Mouse (Mus musculus): ENCODE measurements around the gene Tymp. TPM values are rescaled to one million over a fixed set of nuclear protein-coding genes. Genes with fewer than 3 reads are reported as not detected.

Gene Tymp
- polyA plus RNA-seq, 1 experiment from 2014 or later, result 1.0 TPM

GRCm38 (mm10) chr15:89373762-89374248 is 3.0 kb downstream of the Tymp start, which contains the start of gene Sco2:
Sco2 (minus strand) TSS chr15:89373846.
- peak within 1 kb of the TSS; percentile 90 for H3K4me2 ChIP-seq
- no peaks in the 10 kb centered on the region for H3K9me3 ChIP-seq
- H3K4me1 ChIP-seq, result peaks cover 36% of the 10 kb centered on the region
- ATAC-seq (ENCODE audit: extremely low read depth, insufficient number of reproducible peaks, low FRiP score, low TSS enrichment), result peak; percentile 47
- H3K36me3 ChIP-seq, result peaks cover 41% of the 10 kb centered on the region
- H3K27me3 ChIP-seq (replicated peaks), result peaks cover 35% of the 10 kb centered on the region
- WGBS, result under 1% methylated on average over 42 of the region's 42 CpGs
- peak within 1 kb of the TSS; percentile 75 for H3K4me3 ChIP-seq
- peak within 1 kb of the TSS; percentile 94 for H3K27ac ChIP-seq (replicated peaks)
- peak within 1 kb of the TSS; percentile 88 for H3K9ac ChIP-seq

GRCm38 (mm10) chr15:89373027-89373761 is 3.6 kb downstream of the Tymp start:
- peak overlapping the region; percentile 90 for H3K4me2 ChIP-seq
- no peaks in the 10 kb centered on the region for H3K9me3 ChIP-seq

GRCm38 (mm10) chr15:89372536-89372935 is 4.3 kb downstream of the Tymp start:
- WGBS, result 78% methylated on average over 7 of the region's 7 CpGs

More at GRCm38 (mm10) chr15:89373027-89373761, 3.6 kb downstream of the Tymp start:
- Histone ChIP-seq H3K27me3 (replicated peaks) (peaks cover 29% of the 10 kb centered on the region), H3K27ac (replicated peaks) (peak overlapping the region; percentile 94), H3K4me1 (peaks cover 30% of the 10 kb centered on the region), H3K4me3 (peak overlapping the region; percentile 75), H3K9ac (peak overlapping the region; percentile 88), H3K36me3 (peaks cover 47% of the 10 kb centered on the region)
- peak; percentile 68 for ATAC-seq (ENCODE audit: extremely low read depth, insufficient number of reproducible peaks, low FRiP score, low TSS enrichment)
- 2% methylated on average over 35 of the region's 35 CpGs for WGBS

GRCm38 (mm10) chr15:89372068-89372467 is 4.8 kb downstream of the Tymp start:
- WGBS, result 88% methylated on average over 13 of the region's 13 CpGs
- Histone ChIP-seq H3K9ac (peak overlapping the region; percentile 11; the same call in 1 of the 2 replicates), H3K4me3 (no peak overlapping the region)

More at GRCm38 (mm10) chr15:89372536-89372935, 4.3 kb downstream of the Tymp start:
- peaks cover 22% of the 10 kb centered on the region for H3K27me3 ChIP-seq (replicated peaks)
- H3K4me2 ChIP-seq, result peak overlapping the region; percentile 90
- peak overlapping the region; percentile 88 for H3K9ac ChIP-seq
- ATAC-seq (ENCODE audit: extremely low read depth, insufficient number of reproducible peaks, low FRiP score, low TSS enrichment), result no peak
- H3K36me3 ChIP-seq, result peaks cover 53% of the 10 kb centered on the region
- peak overlapping the region; percentile 94 for H3K27ac ChIP-seq (replicated peaks)
- no peaks in the 10 kb centered on the region for H3K9me3 ChIP-seq
- H3K4me1 ChIP-seq, result peaks cover 24% of the 10 kb centered on the region
- H3K4me3 ChIP-seq, result peak overlapping the region; percentile 75

GRCm38 (mm10) chr15:89365141-89365551 is 11.7 kb downstream of the Tymp start:
- WGBS, result 92% methylated on average over 4 of the region's 4 CpGs
- Histone ChIP-seq H3K9ac (no peak overlapping the region), H3K4me1 (no peaks in the 10 kb centered on the region), H3K4me2 (no peak overlapping the region), H3K36me3 (peaks cover 99% of the 10 kb centered on the region), H3K4me3 (no peak overlapping the region), H3K27ac (replicated peaks) (no peak overlapping the region), H3K9me3 (no peaks in the 10 kb centered on the region), H3K27me3 (replicated peaks) (no peaks in the 10 kb centered on the region)
- ATAC-seq (ENCODE audit: extremely low read depth, insufficient number of reproducible peaks, low FRiP score, low TSS enrichment), result no peak

More at GRCm38 (mm10) chr15:89372068-89372467, 4.8 kb downstream of the Tymp start:
- Histone ChIP-seq H3K27ac (replicated peaks) (no peak overlapping the region), H3K9me3 (no peaks in the 10 kb centered on the region), H3K36me3 (peaks cover 58% of the 10 kb centered on the region), H3K4me2 (no peak overlapping the region), H3K27me3 (replicated peaks) (peaks cover 17% of the 10 kb centered on the region), H3K4me1 (peaks cover 20% of the 10 kb centered on the region)
- ATAC-seq (ENCODE audit: extremely low read depth, insufficient number of reproducible peaks, low FRiP score, low TSS enrichment), result no peak

- Histone ChIP-seq H3K36me3 (peaks cover 86% of the 10 kb centered on the region), H3K27ac (replicated peaks) (no peak overlapping the region), H3K9me3 (no peaks in the 10 kb centered on the region), H3K4me3 (no peak overlapping the region), H3K4me2 (no peak overlapping the region), H3K4me1 (peaks cover 16% of the 10 kb centered on the region), H3K9ac (no peak overlapping the region), H3K27me3 (replicated peaks) (no peaks in the 10 kb centered on the region)
- ATAC-seq (ENCODE audit: extremely low read depth, insufficient number of reproducible peaks, low FRiP score, low TSS enrichment), result no peak
- 84% methylated on average over 7 of the region's 7 CpGs for WGBS
Measured at GRCm38 (mm10) chr15:89363051-89363450, 13.8 kb downstream of the Tymp start.

GRCm38 (mm10) chr15:89358784-89359183 is 18.1 kb downstream of the Tymp start:
- H3K4me1 ChIP-seq, result peaks cover 45% of the 10 kb centered on the region
- H3K27me3 ChIP-seq (replicated peaks), result no peaks in the 10 kb centered on the region
- ATAC-seq (ENCODE audit: extremely low read depth, insufficient number of reproducible peaks, low FRiP score, low TSS enrichment), result no peak
- 59% methylated on average over 3 of the region's 3 CpGs for WGBS
- peaks cover 52% of the 10 kb centered on the region for H3K36me3 ChIP-seq
- no peak overlapping the region for H3K9ac ChIP-seq
- H3K9me3 ChIP-seq, result no peaks in the 10 kb centered on the region
- no peak overlapping the region for H3K27ac ChIP-seq (replicated peaks)
- H3K4me2 ChIP-seq, result no peak overlapping the region
- H3K4me3 ChIP-seq, result no peak overlapping the region

- Histone ChIP-seq H3K27me3 (replicated peaks) (no peaks in the 10 kb centered on the region), H3K9me3 (no peaks in the 10 kb centered on the region), H3K4me3 (peak overlapping the region; percentile 84), H3K4me1 (peaks cover 47% of the 10 kb centered on the region), H3K4me2 (peak overlapping the region; percentile 84), H3K27ac (replicated peaks) (peak overlapping the region; percentile 88), H3K36me3 (peaks cover 53% of the 10 kb centered on the region), H3K9ac (peak overlapping the region; percentile 93)
- 0 out of 2 replicates have a peak, but pooled peaks have one; percentile 17 for ATAC-seq (ENCODE audit: extremely low read depth, insufficient number of reproducible peaks, low FRiP score, low TSS enrichment)
- WGBS, result under 1% methylated on average over 15 of the region's 15 CpGs
Measured at GRCm38 (mm10) chr15:89356372-89356771, 20.5 kb downstream of the Tymp start.

- peaks cover 53% of the 10 kb centered on the region for H3K36me3 ChIP-seq
Measured at GRCm38 (mm10) chr15:89355241-89356187, 21.3 kb downstream of the Tymp start, which contains the start of the genes Lmf2 and Ncaph2. Lmf2 (minus strand) TSS chr15:89355659. Ncaph2 (plus strand) TSS chr15:89355719.

GRCm38 (mm10) chr15:89354455-89354854 is 22.4 kb downstream of the Tymp start:
- Histone ChIP-seq H3K4me2 (peak overlapping the region; percentile 84), H3K9ac (peak overlapping the region; percentile 93), H3K9me3 (no peaks in the 10 kb centered on the region), H3K4me3 (peak overlapping the region; percentile 84), H3K27me3 (replicated peaks) (no peaks in the 10 kb centered on the region), H3K27ac (replicated peaks) (no peak overlapping the region), H3K4me1 (peaks cover 45% of the 10 kb centered on the region), H3K36me3 (peaks cover 56% of the 10 kb centered on the region)
- 81% methylated on average over 7 of the region's 7 CpGs for WGBS
- no peak for ATAC-seq (ENCODE audit: extremely low read depth, insufficient number of reproducible peaks, low FRiP score, low TSS enrichment)

More at GRCm38 (mm10) chr15:89355241-89356187, 21.3 kb downstream of the Tymp start, which contains the start of the genes Lmf2 and Ncaph2:
- Histone ChIP-seq H3K9me3 (no peaks in the 10 kb centered on the region), H3K4me1 (peaks cover 47% of the 10 kb centered on the region), H3K4me3 (peak within 1 kb of the TSS; percentile 84), H3K27me3 (replicated peaks) (no peaks in the 10 kb centered on the region), H3K4me2 (peak within 1 kb of the TSS; percentile 84), H3K27ac (replicated peaks) (peak within 1 kb of the TSS; percentile 88), H3K9ac (peak within 1 kb of the TSS; percentile 93)
- under 1% methylated on average over 64 of the region's 64 CpGs for WGBS
- ATAC-seq (ENCODE audit: extremely low read depth, insufficient number of reproducible peaks, low FRiP score, low TSS enrichment), result peak; percentile 88

All from heart, embryonic 13.5 days (tissue).